Mouse (Mus musculus): ENCODE data around the gene Rbmxl1.
A peak's percentile ranks its signal among the peaks of the same experiment; 100 is the strongest.

Gene Rbmxl1

DNA sequence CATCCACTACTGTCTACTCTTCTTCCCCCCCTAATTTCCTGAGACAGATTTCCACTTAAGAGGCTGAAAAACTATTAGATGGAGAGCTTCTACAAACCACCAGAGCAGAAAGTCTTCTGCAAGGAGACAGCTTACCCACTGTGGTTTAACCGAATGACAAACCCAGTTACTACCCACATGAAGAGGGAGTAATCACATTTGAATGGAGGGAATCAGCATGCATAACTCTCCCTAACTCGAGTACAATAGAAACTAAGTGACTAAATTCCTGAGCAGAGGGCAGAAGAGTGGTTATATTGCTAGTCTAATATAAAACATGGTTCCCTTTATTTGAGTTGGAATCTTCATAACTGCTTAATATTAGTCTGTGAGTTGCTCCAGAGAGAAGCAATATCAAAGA is 15.7 kb downstream of the Rbmxl1 start:
- no peak for DNase-seq (ENCODE audit: low read depth, low spot score)

DNA sequence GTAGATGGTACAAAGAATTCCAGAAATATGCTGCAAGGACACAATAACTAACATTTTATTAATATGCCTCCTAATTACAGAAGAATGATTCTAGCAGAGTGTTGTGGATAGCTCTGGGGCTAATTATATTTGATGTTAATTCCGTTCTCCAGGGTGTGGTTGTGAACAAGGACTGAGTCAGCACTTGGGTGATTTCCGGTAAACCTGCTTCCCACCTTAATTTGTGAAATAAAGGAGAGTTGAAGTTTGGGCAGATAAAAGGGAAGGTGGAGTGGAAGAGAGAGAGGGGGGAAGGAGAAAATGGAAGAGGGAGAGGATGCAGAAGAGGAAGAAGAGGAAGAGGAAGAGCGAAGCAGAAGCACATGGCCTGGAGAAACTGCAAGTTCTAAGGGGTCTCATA is 19.0 kb downstream of the Rbmxl1 start:
- no peak for DNase-seq (ENCODE audit: low read depth, low spot score)

DNA sequence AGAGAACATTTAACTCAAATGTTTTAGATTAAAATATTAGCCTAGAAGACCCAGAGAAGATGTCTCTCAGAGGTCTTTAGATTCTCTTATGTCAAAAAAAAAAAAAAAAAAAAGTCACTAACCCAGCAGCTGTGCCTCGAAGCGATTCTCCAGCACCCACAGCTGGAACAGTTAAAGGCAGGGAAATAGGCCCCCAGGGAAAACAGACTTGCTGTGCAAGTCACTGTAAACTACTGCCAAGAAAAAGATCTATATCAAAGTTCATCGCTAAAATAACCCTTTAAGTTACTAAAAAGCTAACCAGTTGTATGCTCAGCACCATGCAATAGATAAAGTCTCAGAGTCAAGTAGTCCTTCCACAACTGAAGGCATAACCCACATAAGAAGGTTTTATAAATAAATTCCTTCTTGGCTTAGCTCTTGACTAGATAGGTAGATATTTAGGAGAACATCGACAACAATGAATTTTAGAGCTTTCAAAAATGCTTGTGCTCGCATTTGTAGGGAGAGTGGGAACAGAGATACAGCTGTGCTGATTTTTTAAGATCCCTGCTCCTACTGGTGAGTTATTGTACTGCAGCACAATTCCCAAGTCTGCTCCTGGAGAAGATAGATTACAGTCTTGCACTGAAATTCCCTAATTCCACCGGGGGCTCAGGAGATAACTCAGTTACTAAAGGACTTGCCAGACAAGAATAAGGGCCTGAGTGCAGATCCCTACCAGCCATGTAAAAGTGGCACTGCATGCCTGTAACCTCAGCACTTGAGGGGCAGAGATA is 31.5 kb downstream of the Rbmxl1 start:
- DNase-seq (ENCODE audit: low read depth, low spot score): peak; percentile 55

DNA sequence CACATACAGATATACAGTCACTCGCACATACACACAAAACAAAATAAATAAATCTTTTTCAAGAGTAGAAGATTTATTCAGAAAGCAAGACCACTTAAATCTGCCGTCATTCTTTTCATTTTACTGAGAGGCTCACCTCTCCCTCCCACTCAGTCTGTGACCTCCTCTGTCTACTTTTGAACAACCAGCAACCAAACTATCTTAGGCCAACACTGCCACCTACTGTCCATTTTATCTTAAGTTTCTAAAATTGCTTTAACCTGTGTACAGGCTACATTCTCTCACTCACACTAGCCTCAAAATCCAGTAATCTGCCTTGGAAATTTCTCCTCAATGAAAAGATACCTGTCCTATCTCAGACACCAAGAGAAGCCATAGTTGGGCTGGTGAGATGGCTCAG is 40.8 kb downstream of the Rbmxl1 start:
- peak; percentile 24 for DNase-seq (ENCODE audit: low read depth, low spot score)

DNA sequence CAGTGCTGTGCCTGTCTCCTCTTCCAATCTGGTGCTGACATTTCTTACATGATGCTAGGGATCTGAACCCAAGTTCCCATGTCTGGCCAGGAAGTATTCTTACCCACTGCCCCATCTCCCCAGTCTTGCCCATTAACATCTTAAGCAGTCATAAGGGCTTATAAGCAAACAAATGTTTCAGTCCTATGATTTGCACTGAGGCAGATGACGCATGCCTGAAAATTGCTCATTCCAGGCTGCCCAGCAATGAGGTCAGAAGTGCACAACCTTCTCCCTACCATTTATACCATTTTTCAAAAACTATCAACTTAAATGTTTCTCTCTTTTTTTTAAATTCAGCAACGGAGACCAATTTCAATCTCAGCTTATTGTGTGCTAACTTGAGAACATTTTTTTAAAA is 44.8 kb downstream of the Rbmxl1 start:
- no peak for DNase-seq (ENCODE audit: low read depth, low spot score)

DNA sequence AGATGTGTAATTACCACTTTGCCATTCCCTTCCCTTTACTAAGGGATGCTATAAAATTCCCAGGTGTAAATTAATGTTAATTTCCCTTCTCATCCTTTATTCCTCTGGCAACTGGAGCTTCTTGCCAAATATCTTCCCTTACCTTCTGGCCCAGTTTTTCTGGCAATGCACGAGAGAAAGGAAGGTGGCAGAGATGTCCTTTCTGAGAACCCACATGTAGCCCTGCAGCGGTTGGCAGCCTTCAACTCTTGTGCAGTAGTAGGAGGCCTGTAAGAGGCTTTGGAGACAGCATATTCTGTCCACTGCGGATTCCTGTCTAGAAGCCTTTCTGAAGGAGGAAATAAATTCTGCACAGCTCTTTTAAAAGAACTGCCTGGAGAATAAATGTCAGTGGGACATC is 52.3 kb downstream of the Rbmxl1 start:
- DNase-seq (ENCODE audit: low read depth, low spot score): no peak

Measured in mesoderm, embryonic 11.5 days (tissue).